10 mouse cellular contexts compared by ENCODE assay signal in genomic region chr9:48834006-48834405, GRCm38 (mm10). TPM values are rescaled to one million over a fixed set of nuclear protein-coding genes. Genes with fewer than 3 reads are reported as not detected.
DNase-seq lines count a peak whose midpoint lies in the region; ATAC-seq lines count a peak whose summit lies in the region.
"Had no signal": no experiment of that assay in that cellular context is flagged by ENCODE, and none has a peak within 500 bp of the region (broad histone marks: within the 10 kb centered on the region; RNA-seq: fewer than 3 reads in every experiment).

No protein-coding gene starts in this region.

- 23% methylated on average over 4 of the region's 4 CpGs for WGBS in heart, embryonic 10.5 days
- WGBS in embryonic facial prominence, embryonic 12.5 days, result 21% methylated on average over 4 of the region's 4 CpGs
- WGBS in hindbrain, embryonic 13.5 days, result 18% methylated on average over 4 of the region's 4 CpGs
- WGBS in midbrain, embryonic 12.5 days, result 15% methylated on average over 4 of the region's 4 CpGs

- no peak for ATAC-seq in embryonic facial prominence, embryonic 12.5 days (ENCODE audit: insufficient number of reproducible peaks, insufficient read depth, low FRiP score, low TSS enrichment)
- ATAC-seq in hindbrain, embryonic 13.5 days (ENCODE audit: low FRiP score), result no peak
- no peak for ATAC-seq in midbrain, embryonic 12.5 days (ENCODE audit: low FRiP score, low read depth)
- ATAC-seq in CD4-positive, CD25-positive, alpha-beta regulatory T cell, adult 4 months, result no peak

- H3K27me3 ChIP-seq in heart, embryonic 10.5 days (ENCODE audit: insufficient read depth, poor library complexity, severe bottlenecking), result peaks cover 95% of the 10 kb centered on the region
- H3K27me3 ChIP-seq in embryonic facial prominence, embryonic 12.5 days, result peaks cover 73% of the 10 kb centered on the region
- H3K27me3 ChIP-seq in hindbrain, embryonic 13.5 days, result peaks cover 46% of the 10 kb centered on the region
- H3K27me3 ChIP-seq in midbrain, embryonic 12.5 days, result peaks cover 50% of the 10 kb centered on the region

- no peak overlapping the region for H3K27ac ChIP-seq in heart, embryonic 10.5 days
- H3K27ac ChIP-seq in embryonic facial prominence, embryonic 12.5 days, result no peak overlapping the region
- H3K27ac ChIP-seq in hindbrain, embryonic 13.5 days, result no peak overlapping the region
- no peak overlapping the region for H3K27ac ChIP-seq in midbrain, embryonic 12.5 days (replicated peaks)
- H3K27ac ChIP-seq: liver, embryonic 14.5 days had no signal

- no peaks in the 10 kb centered on the region for H3K9me3 ChIP-seq in heart, embryonic 10.5 days
- H3K9me3 ChIP-seq in embryonic facial prominence, embryonic 12.5 days, result no peaks in the 10 kb centered on the region
- no peaks in the 10 kb centered on the region for H3K9me3 ChIP-seq in hindbrain, embryonic 13.5 days
- H3K9me3 ChIP-seq in midbrain, embryonic 12.5 days, result no peaks in the 10 kb centered on the region

- no peak overlapping the region for H3K9ac ChIP-seq in embryonic facial prominence, embryonic 12.5 days
- H3K9ac ChIP-seq in hindbrain, embryonic 13.5 days, result peak overlapping the region; percentile 79; the same call in 1 of the 2 replicates
- H3K9ac ChIP-seq in midbrain, embryonic 12.5 days (replicated peaks), result peak overlapping the region; percentile 67
- H3K9ac ChIP-seq: liver, embryonic 14.5 days had no signal

- H3K36me3 ChIP-seq in heart, embryonic 10.5 days, result peaks cover 3% of the 10 kb centered on the region; the same call in 1 of the 2 replicates
- no peaks in the 10 kb centered on the region for H3K36me3 ChIP-seq in embryonic facial prominence, embryonic 12.5 days
- H3K36me3 ChIP-seq in hindbrain, embryonic 13.5 days, result peaks cover 6% of the 10 kb centered on the region
- peaks cover 23% of the 10 kb centered on the region; the same call in 1 of the 2 replicates for H3K36me3 ChIP-seq in midbrain, embryonic 12.5 days

- no peak for DNase-seq in heart, embryonic 10.5 days (ENCODE audit: low spot score)
- DNase-seq in heart, postnatal 4 days, result no peak
- DNase-seq in cerebellum, adult 8-10 months, result no peak
- no peak for DNase-seq in ovary, adult 18-20 months (ENCODE audit: low spot score)
- DNase-seq: right cerebral cortex, postnatal 25 days had no signal

- H3K4me3 ChIP-seq in heart, embryonic 10.5 days, result peak overlapping the region; percentile 69
- peak overlapping the region; percentile 60; the same call in 1 of the 2 replicates for H3K4me3 ChIP-seq in embryonic facial prominence, embryonic 12.5 days
- peak overlapping the region; percentile 67 for H3K4me3 ChIP-seq in hindbrain, embryonic 13.5 days
- H3K4me3 ChIP-seq in midbrain, embryonic 12.5 days, result peak overlapping the region; percentile 80

- H3K4me1 ChIP-seq in heart, embryonic 10.5 days, result peaks cover 34% of the 10 kb centered on the region
- peaks cover 24% of the 10 kb centered on the region for H3K4me1 ChIP-seq in embryonic facial prominence, embryonic 12.5 days
- peaks cover 46% of the 10 kb centered on the region for H3K4me1 ChIP-seq in hindbrain, embryonic 13.5 days (replicated peaks)
- H3K4me1 ChIP-seq in midbrain, embryonic 12.5 days, result peaks cover 47% of the 10 kb centered on the region

- peak overlapping the region; percentile 96 for H3K4me2 ChIP-seq in embryonic facial prominence, embryonic 12.5 days (replicated peaks)
- peak overlapping the region; percentile 100 for H3K4me2 ChIP-seq in hindbrain, embryonic 13.5 days
- peak overlapping the region; percentile 80 for H3K4me2 ChIP-seq in midbrain, embryonic 12.5 days (replicated peaks)

RNA-seq across cellular contexts. Expression of gene Zbtb16, which starts 2.0 kb away (rescaled TPM):
- polyA plus RNA-seq in heart, embryonic 10.5 days (2016; fragmentation: Nextera tagmentation; extraction: Ambion mirVana), result 2.6 and 3.1 TPM in 2 replicates
- 10 to 100 TPM; 24.0 to 24.7 TPM for total RNA-seq in heart, postnatal 4 days (2021)
- polyA plus RNA-seq in embryonic facial prominence, embryonic 12.5 days (2016; fragmentation: Nextera tagmentation; extraction: Ambion mirVana), result 4.1 and 5.2 TPM in 2 replicates
- polyA plus RNA-seq in hindbrain, embryonic 13.5 days (2015; fragmentation: Nextera tagmentation; extraction: Ambion mirVana), result 6.3 TPM in 2 replicates
- 11.3 and 12.2 TPM in 2 replicates for polyA plus RNA-seq in midbrain, embryonic 12.5 days (2016; fragmentation: Nextera tagmentation; extraction: Ambion mirVana)
- not detected for polyA plus RNA-seq in CD4-positive, CD25-positive, alpha-beta regulatory T cell, adult 4 months (2017; shearing (Covaris generic))
